Mouse (Mus musculus): ENCODE results near the gene Ugt1a1.

DNA sequence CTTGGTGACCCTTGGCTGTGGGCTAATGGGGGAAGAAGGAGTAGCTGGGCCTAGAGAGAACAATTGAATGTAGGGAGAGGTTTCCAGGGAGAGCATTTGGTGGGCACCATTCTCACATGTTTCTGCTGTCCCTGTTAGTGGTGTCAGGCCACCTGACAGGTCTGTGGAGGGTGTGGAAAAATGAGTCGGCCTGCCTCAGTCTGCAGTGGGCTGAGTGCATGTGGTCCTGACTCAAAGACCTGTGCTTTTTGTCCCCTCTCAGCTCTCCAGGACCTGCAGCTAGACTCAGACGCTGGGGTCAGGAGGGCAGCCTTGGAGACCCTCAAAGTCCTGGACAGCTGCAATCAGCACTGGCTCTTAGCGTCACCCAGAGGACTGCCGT is 47.9 kb downstream of the Ugt1a1 start:
- no peak for TF ChIP-seq CTCF (IDR thresholded peaks at IDR 0.05)
- no peak for TF ChIP-seq POLR2A (IDR thresholded peaks at IDR 0.05; ENCODE audit: insufficient read depth, low read depth, low read length)

Measured in heart, adult 2 months (tissue).